In the genomic region with DNA sequence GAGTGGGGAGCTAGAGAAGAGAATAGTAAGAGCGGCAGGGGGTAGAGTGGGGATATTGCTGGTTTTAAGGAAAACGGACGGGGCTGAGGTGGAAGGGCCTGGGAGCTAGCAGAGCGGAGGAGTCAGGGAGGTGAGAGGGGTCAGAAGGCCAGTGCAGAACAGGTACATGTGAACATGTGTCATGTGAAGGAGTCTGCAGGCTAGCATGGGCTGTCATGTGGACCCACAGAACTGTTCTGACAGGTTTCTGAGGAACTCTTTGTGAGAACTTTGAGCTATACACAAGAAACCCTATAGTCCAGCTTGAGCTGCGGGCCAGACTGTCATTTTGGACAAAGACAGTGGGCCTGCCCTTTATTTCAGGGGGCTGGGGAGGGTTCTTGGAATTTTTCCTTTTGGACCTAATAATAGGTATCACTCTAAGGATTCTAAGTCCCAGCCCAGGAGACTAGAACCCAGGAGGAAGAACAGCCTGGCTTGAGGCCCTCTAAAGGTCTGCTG, we compare ENCODE assay signal across 8 mouse cellular contexts. TPM values are rescaled to one million over a fixed set of nuclear protein-coding genes. Genes with fewer than 3 reads are reported as not detected.
DNase-seq lines count a peak whose midpoint lies in the region; ATAC-seq lines count a peak whose summit lies in the region.

Gene Isg20 (plus strand): TSS at position 451 of the 501 bp plus-strand sequence.

- no peaks in the 10 kb centered on the region for H3K9me3 ChIP-seq in heart, embryonic 12.5 days (replicated peaks)

- intact Hi-C loops in heart, postnatal 36 days (cut with DNase I): no loop called here
- intact Hi-C loops in heart, postnatal 14 days (cut with DNase I): no loop called here

- H3K27ac ChIP-seq in heart, embryonic 12.5 days (ENCODE audit: poor library complexity, severe bottlenecking): no peak within 1 kb of the TSS

- ATAC-seq in heart, embryonic 12.5 days (ENCODE audit: insufficient number of reproducible peaks, low FRiP score): no peak
- ATAC-seq in megakaryocyte, adult 5-6 weeks (ENCODE audit: poor library complexity, severe bottlenecking): 0 out of 2 replicates have a peak, but pooled peaks have one; percentile 0

- H3K9ac ChIP-seq in heart, embryonic 12.5 days: 0 out of 2 replicates have a peak within 1 kb of the TSS, but pooled peaks have one; percentile 39

- peaks cover 21% of the 10 kb centered on the region for H3K4me1 ChIP-seq in heart, embryonic 12.5 days (replicated peaks)

- H3K4me3 ChIP-seq in heart, embryonic 12.5 days: peak within 1 kb of the TSS; percentile 30

- WGBS in heart, embryonic 12.5 days: 66% methylated on average over 5 of the region's 5 CpGs

- H3K4me2 ChIP-seq in heart, embryonic 12.5 days: peak within 1 kb of the TSS; percentile 68

- H3K27me3 ChIP-seq in heart, embryonic 12.5 days (replicated peaks): 0 out of 2 replicates have a peak, but pooled peaks cover 6% of the 10 kb centered on the region

- no peak for DNase-seq in heart, postnatal 36 days
- peak; percentile 19 for DNase-seq in Muller cell, postnatal 12 days (ENCODE audit: inconsistent ontology term)
- no peak for DNase-seq in heart, postnatal 14 days
- DNase-seq in c-Kit-positive CD71-positive TER-119-positive erythroid progenitor cells, embryonic 14.5 days (ENCODE audit: low spot score): no peak
- no peak for DNase-seq in ovary, postnatal 36 days (ENCODE audit: low spot score)
- no peak for DNase-seq in layer of hippocampus, postnatal 36 days

- H3K36me3 ChIP-seq in heart, embryonic 12.5 days: peaks cover 6% of the 10 kb centered on the region

RNA-seq across cellular contexts. Expression of gene Isg20, which starts in this region (rescaled TPM):
- polyA plus RNA-seq in heart, embryonic 12.5 days (2016; fragmentation: Nextera tagmentation; extraction: Ambion mirVana): 0.63 and 0.72 TPM in 2 replicates
- 1 to 10 TPM; 8.6 to 9.5 TPM for total RNA-seq in heart, postnatal 36 days (2021)
- total RNA-seq in heart, postnatal 14 days (2021): 10 to 100 TPM; 21.5 to 23.6 TPM
- total RNA-seq in megakaryocyte, adult 5-6 weeks (2015): 25.8 and 30.9 TPM in 2 replicates
- 10.6 and 12.1 TPM in 2 replicates for total RNA-seq in megakaryocyte, adult 5-6 weeks (2017)
- 1 to 10 TPM in 1 of 2 experiments, under 1 TPM in 1; 0.60 to 1.1 TPM for total RNA-seq in layer of hippocampus, postnatal 36 days (2021)

Comparison
In these comparisons a context has a peak if more than half of its experiments do, and no peak if none do; other contexts are left out.
1. RNA of gene Isg20 (total RNA-seq): 10.6 to 30.9 TPM in megakaryocyte, adult 5-6 weeks, 21.5 to 23.6 TPM in heart, postnatal 14 days and 8.6 to 9.5 TPM in heart, postnatal 36 days; 0.60 to 1.1 TPM in layer of hippocampus, postnatal 36 days; every median in the first group is over 4 times any median in the second.